Mouse (Mus musculus): ENCODE results near the gene Extl2. TPM values are rescaled to one million over a fixed set of nuclear protein-coding genes. Genes with fewer than 3 reads are reported as not detected.
A peak's percentile ranks its signal among the peaks of the same experiment; 100 is the strongest.

Gene Extl2
- total RNA-seq, 2 experiments from 2014 or later = 69.0 to 69.5 TPM

GRCm38 (mm10) chr3:116018606-116019005 lies 11.3 kb downstream of the Extl2 start:
- no peak for DNase-seq (ENCODE audit: low spot score in 2 of 2)
- TF ChIP-seq CTCF (conservative IDR thresholded peaks at IDR 0.05) = no peak
- no peak overlapping the region for H3K4me3 ChIP-seq
- no peak overlapping the region for H3K27ac ChIP-seq

GRCm38 (mm10) chr3:116019136-116019535 lies 11.9 kb downstream of the Extl2 start:
- no peak for TF ChIP-seq CTCF (conservative IDR thresholded peaks at IDR 0.05)
- Histone ChIP-seq H3K27ac (no peak overlapping the region), H3K4me3 (no peak overlapping the region)
- DNase-seq (ENCODE audit: low spot score in 2 of 2) = no peak

- Histone ChIP-seq H3K4me3 (no peak overlapping the region), H3K27ac (no peak overlapping the region)
- no peak for DNase-seq (ENCODE audit: low spot score in 2 of 2)
- no peak for TF ChIP-seq CTCF (conservative IDR thresholded peaks at IDR 0.05)
These were observed 17.0 kb downstream of the Extl2 start for GRCm38 (mm10) chr3:116024236-116024635.

GRCm38 (mm10) chr3:116024669-116025068 lies 17.4 kb downstream of the Extl2 start:
- Histone ChIP-seq H3K4me3 (no peak overlapping the region), H3K27ac (no peak overlapping the region)
- DNase-seq (ENCODE audit: low spot score in 2 of 2) = no peak
- TF ChIP-seq CTCF (conservative IDR thresholded peaks at IDR 0.05) = no peak

GRCm38 (mm10) chr3:116025701-116026100 lies 18.4 kb downstream of the Extl2 start:
- peak overlapping the region; percentile 48 for H3K27ac ChIP-seq
- TF ChIP-seq CTCF (conservative IDR thresholded peaks at IDR 0.05) = no peak
- H3K4me3 ChIP-seq = no peak overlapping the region
- DNase-seq (ENCODE audit: low spot score in 2 of 2) = no peak

GRCm38 (mm10) chr3:116026996-116027395 lies 19.7 kb downstream of the Extl2 start:
- no peak overlapping the region for H3K27ac ChIP-seq
- no peak for DNase-seq (ENCODE audit: low spot score in 2 of 2)
- no peak overlapping the region for H3K4me3 ChIP-seq
- TF ChIP-seq CTCF (conservative IDR thresholded peaks at IDR 0.05) = no peak

GRCm38 (mm10) chr3:116030152-116030788 lies 23.0 kb downstream of the Extl2 start:
- DNase-seq (ENCODE audit: low spot score in 2 of 2) = no peak
- Histone ChIP-seq H3K4me3 (no peak overlapping the region), H3K27ac (0 out of 2 replicates have a peak overlapping the region, but pooled peaks have one; percentile 1)
- TF ChIP-seq CTCF (conservative IDR thresholded peaks at IDR 0.05) = no peak

GRCm38 (mm10) chr3:116033218-116033870 lies 26.1 kb downstream of the Extl2 start:
- no peak for TF ChIP-seq CTCF (conservative IDR thresholded peaks at IDR 0.05)
- DNase-seq (ENCODE audit: low spot score in 2 of 2) = no peak
- no peak overlapping the region for H3K4me3 ChIP-seq
- no peak overlapping the region for H3K27ac ChIP-seq

- Histone ChIP-seq H3K27ac (no peak overlapping the region), H3K4me3 (no peak overlapping the region)
- DNase-seq (ENCODE audit: low spot score in 2 of 2) = peak in 1 of 2 experiments; percentile 50
- peak; percentile 86 for TF ChIP-seq CTCF (conservative IDR thresholded peaks at IDR 0.05)
These were observed 26.6 kb downstream of the Extl2 start for GRCm38 (mm10) chr3:116033871-116034222.

GRCm38 (mm10) chr3:116040776-116041175 lies 33.5 kb downstream of the Extl2 start:
- DNase-seq (ENCODE audit: low spot score in 2 of 2) = no peak
- peak; percentile 77 for TF ChIP-seq CTCF (conservative IDR thresholded peaks at IDR 0.05)
- Histone ChIP-seq H3K4me3 (no peak overlapping the region), H3K27ac (no peak overlapping the region)

- H3K4me3 ChIP-seq = no peak overlapping the region
- no peak overlapping the region for H3K27ac ChIP-seq
- TF ChIP-seq CTCF (conservative IDR thresholded peaks at IDR 0.05) = peak; percentile 33
- DNase-seq (ENCODE audit: low spot score in 2 of 2) = no peak
These were observed 38.7 kb downstream of the Extl2 start for GRCm38 (mm10) chr3:116046000-116046399.

- Histone ChIP-seq H3K4me3 (no peak overlapping the region), H3K27ac (no peak overlapping the region)
- no peak for DNase-seq (ENCODE audit: low spot score in 2 of 2)
- no peak for TF ChIP-seq CTCF (conservative IDR thresholded peaks at IDR 0.05)
These were observed 39.8 kb downstream of the Extl2 start for GRCm38 (mm10) chr3:116047034-116047433.

- H3K27ac ChIP-seq = no peak overlapping the region
- H3K4me3 ChIP-seq = no peak overlapping the region
- peak; percentile 38 for TF ChIP-seq CTCF (conservative IDR thresholded peaks at IDR 0.05)
- no peak for DNase-seq (ENCODE audit: low spot score in 2 of 2)
These were observed 49.8 kb downstream of the Extl2 start for GRCm38 (mm10) chr3:116057078-116057477.

GRCm38 (mm10) chr3:116060320-116060719 lies 53.1 kb downstream of the Extl2 start:
- no peak for DNase-seq (ENCODE audit: low spot score in 2 of 2)
- Histone ChIP-seq H3K27ac (no peak overlapping the region), H3K4me3 (no peak overlapping the region)
- TF ChIP-seq CTCF (conservative IDR thresholded peaks at IDR 0.05) = no peak
